Mouse (Mus musculus): ENCODE results near the gene Rxra.

DNA sequence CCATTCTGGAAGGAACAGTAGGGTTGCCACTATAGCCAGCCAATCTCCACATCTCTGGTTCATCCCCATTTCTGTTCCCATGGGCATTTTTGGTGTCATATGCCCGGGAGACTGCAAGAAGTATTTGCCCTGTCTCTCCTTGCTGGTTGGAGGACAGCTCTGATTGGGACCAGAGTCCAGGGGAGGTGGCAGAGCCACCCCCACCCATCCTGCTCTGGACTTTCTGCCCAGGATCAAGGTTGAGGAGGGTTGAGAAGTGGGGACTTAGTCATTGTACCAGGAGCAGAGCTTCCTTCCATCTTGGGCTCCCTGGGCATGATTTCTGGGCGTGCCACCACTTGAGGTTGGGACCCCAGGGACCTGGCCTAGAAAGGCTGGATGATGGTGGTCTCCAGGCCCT, 10.1 kb downstream of the Rxra start:
- no peak for TF ChIP-seq POLR2A (IDR thresholded peaks at IDR 0.05; ENCODE audit: low read depth, low read length)
- TF ChIP-seq CTCF (conservative IDR thresholded peaks at IDR 0.05; ENCODE audit: insufficient read depth, insufficient read length, low read depth, low read length) = no peak

Data from kidney, adult 2 months (tissue).